Mouse (Mus musculus): Measurements from ENCODE around the gene Lfng. TPM values are rescaled to one million over a fixed set of nuclear protein-coding genes. Genes with fewer than 3 reads are reported as not detected.

The Lfng gene
- total and polyA plus RNA-seq, 3 experiments, result not detected

DNA sequence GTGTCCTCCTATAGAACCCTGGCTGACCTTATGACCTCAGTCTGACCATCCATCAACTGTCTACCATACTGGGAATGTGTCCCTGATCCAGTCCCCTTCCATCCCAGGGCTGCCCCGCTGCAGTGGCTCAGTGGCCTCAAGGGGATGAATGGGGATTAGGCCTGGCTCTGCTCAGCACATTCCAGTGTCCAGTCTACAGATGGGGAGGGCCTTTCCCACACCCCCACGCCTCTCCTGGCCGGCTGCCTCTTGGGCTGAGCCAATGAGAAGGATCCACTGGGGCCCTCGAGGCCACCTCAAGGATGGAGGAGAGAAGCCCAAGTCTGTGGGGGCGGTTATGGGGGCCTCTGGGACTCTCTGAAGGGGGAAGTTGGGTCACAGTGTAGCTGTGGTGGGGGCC is 41.7 kb upstream of the Lfng start:
- no peaks in the 10 kb centered on the region for H3K79me2 ChIP-seq (replicated peaks; ENCODE audit: control insufficient read depth, extremely low read depth, insufficient read depth, poor library complexity, severe bottlenecking)
- H3K36me3 ChIP-seq (replicated peaks in 1 of 2; ENCODE audit: control insufficient read depth in 1 of 2, insufficient read depth in 1 of 2, low read length in 1 of 2), result no peaks in the 10 kb centered on the region
- peaks cover 3 to 26% of the 10 kb centered on the region in 2 experiments for H3K4me1 ChIP-seq (ENCODE audit: control insufficient read depth in 1 of 2, insufficient read depth in 2 of 2)
- H3K4me2 ChIP-seq (ENCODE audit: insufficient read depth, low read depth, poor library complexity, severe bottlenecking), result no peak overlapping the region
- no peak for DNase-seq (ENCODE audit: extremely low read depth)
- TF ChIP-seq UBTF (IDR thresholded peaks at IDR 0.05; ENCODE audit: low read depth, low read length) (no peak), RAD21 (IDR thresholded peaks at IDR 0.05; ENCODE audit: low read depth, low read length) (no peak), MXI1 (IDR thresholded peaks at IDR 0.05; ENCODE audit: low read depth, low read length) (no peak), CHD1 (IDR thresholded peaks at IDR 0.05; ENCODE audit: low read depth, low read length) (no peak), MAZ (IDR thresholded peaks at IDR 0.05; ENCODE audit: low read depth, low read length) (no peak), HCFC1 (IDR thresholded peaks at IDR 0.05; ENCODE audit: low read depth, low read length) (no peak), ZC3H11A (IDR thresholded peaks at IDR 0.05; ENCODE audit: low read depth, low read length) (no peak), ZKSCAN1 (IDR thresholded peaks at IDR 0.05; ENCODE audit: borderline replicate concordance, low read depth, low read length) (no peak), CHD2 (IDR thresholded peaks at IDR 0.05; ENCODE audit: low read length) (no peak), POLR2AphosphoS2 (IDR thresholded peaks at IDR 0.05; ENCODE audit: low read depth, low read length) (no peak), E2F4 (IDR thresholded peaks at IDR 0.05; ENCODE audit: insufficient replicate concordance, low read depth, low read length) (no peak), EP300 (IDR thresholded peaks at IDR 0.05; ENCODE audit: low read length) (no peak)
- H3K4me3 ChIP-seq (replicated peaks in 1 of 3; ENCODE audit: low read depth in 2 of 3, low read length in 2 of 3, poor library complexity in 1 of 3), result no peak overlapping the region
- no peak overlapping the region for H3K9ac ChIP-seq (ENCODE audit: insufficient read depth, low read depth)
- H3K9me3 ChIP-seq (replicated peaks; ENCODE audit: low read length), result peaks cover 4% of the 10 kb centered on the region
- in situ Hi-C loops (cut with MboI; ENCODE audit: low pct_ligation_motif_present, low pct_unique_long_range_greater_than_20kb, low sequenced_read_pairs) (no loop called here), dilution Hi-C loops (cut with MboI; ENCODE audit: extremely low pct_ligation_motif_present, extremely low pct_unique_long_range_greater_than_20kb, low sequenced_read_pairs) (no loop called here)
- no peak overlapping the region for H3K27ac ChIP-seq (ENCODE audit: insufficient read depth, low read depth)
- peaks cover 28% of the 10 kb centered on the region for H3K27me3 ChIP-seq (replicated peaks)

DNA sequence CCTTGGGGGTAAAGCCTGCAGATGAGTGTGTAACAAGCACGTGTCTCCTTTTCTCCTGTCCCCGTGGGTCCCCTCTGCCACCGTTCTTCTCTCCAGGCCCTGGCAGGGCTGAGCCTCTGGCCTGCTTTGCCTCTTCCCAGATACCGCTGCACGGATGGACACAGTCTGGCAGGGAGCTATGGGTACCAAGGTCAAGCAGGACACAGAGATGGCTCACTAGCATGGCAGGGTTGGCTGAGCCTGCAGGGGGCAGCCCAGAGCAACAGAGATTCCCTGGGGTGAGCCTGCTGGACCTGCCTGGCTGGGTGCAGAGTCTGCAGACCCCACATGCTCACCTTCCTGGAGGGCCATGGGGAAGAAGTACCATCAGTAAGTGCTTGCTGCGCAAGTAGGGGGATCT is 41.3 kb upstream of the Lfng start:
- Histone ChIP-seq H3K27ac (ENCODE audit: insufficient read depth, low read depth) (no peak overlapping the region), H3K4me1 (ENCODE audit: control insufficient read depth in 1 of 2, insufficient read depth in 2 of 2) (peaks cover 3 to 26% of the 10 kb centered on the region in 2 experiments), H3K9ac (ENCODE audit: insufficient read depth, low read depth) (no peak overlapping the region), H3K36me3 (replicated peaks in 1 of 2; ENCODE audit: control insufficient read depth in 1 of 2, insufficient read depth in 1 of 2, low read length in 1 of 2) (no peaks in the 10 kb centered on the region), H3K27me3 (replicated peaks) (peaks cover 28% of the 10 kb centered on the region), H3K4me3 (replicated peaks in 1 of 3; ENCODE audit: low read depth in 2 of 3, low read length in 2 of 3, poor library complexity in 1 of 3) (no peak overlapping the region), H3K4me2 (ENCODE audit: insufficient read depth, low read depth, poor library complexity, severe bottlenecking) (no peak overlapping the region), H3K79me2 (replicated peaks; ENCODE audit: control insufficient read depth, extremely low read depth, insufficient read depth, poor library complexity, severe bottlenecking) (no peaks in the 10 kb centered on the region), H3K9me3 (replicated peaks; ENCODE audit: low read length) (peaks cover 4% of the 10 kb centered on the region)
- in situ Hi-C loops (cut with MboI; ENCODE audit: low pct_ligation_motif_present, low pct_unique_long_range_greater_than_20kb, low sequenced_read_pairs), result no loop called here
- no peak for TF ChIP-seq ZMIZ1 (IDR thresholded peaks at IDR 0.05; ENCODE audit: low read depth, low read length)
- TF ChIP-seq CTCF (conservative IDR thresholded peaks at IDR 0.05 in 1 of 2, IDR thresholded peaks at IDR 0.05 in 1 of 2; ENCODE audit: low read depth in 2 of 2, low read length in 2 of 2), result peak in 1 of 2 experiments; percentile 52; a peak in 2 of 4 replicates
- no peak for TF ChIP-seq MAZ (IDR thresholded peaks at IDR 0.05; ENCODE audit: low read depth, low read length)
- TF ChIP-seq RAD21 (IDR thresholded peaks at IDR 0.05; ENCODE audit: low read depth, low read length), result peak; percentile 11
- TF ChIP-seq PAX5 (IDR thresholded peaks at IDR 0.05; ENCODE audit: low read length), result no peak
- no peak for TF ChIP-seq JUND (conservative IDR thresholded peaks at IDR 0.05; ENCODE audit: low read depth, low read length)
- no peak for TF ChIP-seq NELFE (IDR thresholded peaks at IDR 0.05; ENCODE audit: low read depth, low read length)
- no peak for TF ChIP-seq CHD2 (IDR thresholded peaks at IDR 0.05; ENCODE audit: low read length)
- no peak for TF ChIP-seq USF2 (conservative IDR thresholded peaks at IDR 0.05; ENCODE audit: low read depth, low read length)
- TF ChIP-seq SMC3 (IDR thresholded peaks at IDR 0.05; ENCODE audit: low read depth, low read length), result peak; percentile 38
- no peak for TF ChIP-seq UBTF (IDR thresholded peaks at IDR 0.05; ENCODE audit: low read depth, low read length)
- no peak for TF ChIP-seq ETS1 (conservative IDR thresholded peaks at IDR 0.05; ENCODE audit: low read depth, low read length)
- TF ChIP-seq GABPA (IDR thresholded peaks at IDR 0.05; ENCODE audit: insufficient replicate concordance, low read depth, low read length), result no peak
- TF ChIP-seq MAFK (IDR thresholded peaks at IDR 0.05; ENCODE audit: insufficient replicate concordance, low read length), result no peak
- no peak for TF ChIP-seq KAT2A (IDR thresholded peaks at IDR 0.05; ENCODE audit: insufficient replicate concordance, low read length)
- no peak for DNase-seq (ENCODE audit: extremely low read depth)
- dilution Hi-C loops (cut with MboI; ENCODE audit: extremely low pct_ligation_motif_present, extremely low pct_unique_long_range_greater_than_20kb, low sequenced_read_pairs), result no loop called here

Measured in CH12.LX (cell line).